Mouse (Mus musculus) lung, postnatal 0 days (tissue): ENCODE results near the gene Pkd1l2.

Experiments used
- CTCF ChIP-seq: IDR thresholded peaks from 2 replicates; pipeline ENCODE4 v1.5.1; 2016; ENCODE audit warnings: antibody characterized with exemption, mild to moderate bottlenecking
- EP300 ChIP-seq: IDR thresholded peaks from 2 replicates; pipeline ENCODE4 v1.6.1; 2016; ENCODE audit warnings: antibody characterized with exemption, mild to moderate bottlenecking, control low read depth

- TF ChIP-seq CTCF (no peak), EP300 (no peak)
Measured at GRCm38 (mm10) chr8:116978052-116978451, 104.2 kb downstream of the Pkd1l2 start.
